Mouse (Mus musculus) inflammation-experienced regulatory T-cells, adult 6 months (primary cell): ENCODE results near the gene Rpl36. TPM values are rescaled to one million over a fixed set of nuclear protein-coding genes. Genes with fewer than 3 reads are reported as not detected.

ENCODE experiments used
- ATAC-seq: one replicate; pipeline ENCODE4 v1.8.0; 2017
- polyA plus RNA-seq, 3 experiments: library from polyadenylated mRNA; unstranded; fragments of 100-300 nt; shearing (Covaris generic); gene quantifications; one replicate each; pipeline ENCODE4 v1.2.1; 2017

Rpl36 gene
- 1,000 to 10,000 TPM; 2,478 to 5,003 (median 4,913) TPM for polyA plus RNA-seq

DNA sequence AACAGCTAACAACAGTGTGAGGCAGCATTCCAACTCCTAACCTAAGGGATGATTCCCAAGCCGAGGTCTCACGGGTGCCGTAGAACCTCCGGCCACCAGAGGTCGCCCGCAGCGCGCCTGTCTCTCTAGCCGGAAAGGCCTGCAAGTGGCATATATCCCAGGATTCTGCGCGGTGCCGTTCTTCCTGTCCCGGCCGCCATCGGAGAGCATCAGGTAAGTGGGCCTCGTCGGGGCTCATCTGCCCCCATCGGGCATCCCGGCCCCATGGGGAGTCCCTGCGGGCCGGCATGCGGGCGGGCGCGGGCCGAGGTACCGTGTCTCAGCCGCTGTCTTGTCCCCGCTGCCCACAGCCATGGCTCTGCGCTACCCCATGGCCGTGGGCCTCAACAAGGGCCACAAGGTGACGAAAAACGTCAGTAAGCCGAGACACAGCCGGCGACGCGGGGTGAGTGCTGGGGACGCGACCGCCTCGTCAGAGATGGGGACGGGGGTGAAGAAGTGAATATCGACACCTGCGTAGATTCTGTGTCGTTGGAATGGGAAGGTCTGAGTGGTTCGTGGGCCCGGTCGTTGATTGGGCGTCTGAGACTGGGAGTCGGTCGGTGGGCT lies at the start of gene Rpl36:
Rpl36 (plus strand) TSS at position 181 of the 609 bp plus-strand sequence.
- ATAC-seq, result peak; percentile 72

DNA sequence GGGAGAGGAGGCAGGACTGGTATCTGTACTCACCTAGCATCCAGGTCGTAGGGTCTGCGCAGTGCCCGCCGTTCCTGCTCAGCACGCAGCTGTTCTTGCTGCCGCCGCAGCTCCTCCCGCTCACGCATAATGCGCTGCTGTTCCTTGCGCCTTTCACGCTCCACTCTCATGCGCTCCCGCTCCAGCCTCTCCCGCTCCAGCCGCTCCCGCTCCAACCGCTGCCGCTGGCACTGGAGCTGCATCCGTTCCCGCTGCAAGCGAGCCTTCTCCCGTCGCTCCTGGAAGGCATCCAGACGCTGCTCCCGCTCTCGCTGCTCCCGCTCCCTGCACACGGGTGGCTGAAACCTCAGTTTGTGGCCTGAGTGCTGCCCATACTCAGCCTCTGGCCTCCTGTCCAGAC lies 46.9 kb upstream of the Rpl36 start:
- ATAC-seq, result no peak

DNA sequence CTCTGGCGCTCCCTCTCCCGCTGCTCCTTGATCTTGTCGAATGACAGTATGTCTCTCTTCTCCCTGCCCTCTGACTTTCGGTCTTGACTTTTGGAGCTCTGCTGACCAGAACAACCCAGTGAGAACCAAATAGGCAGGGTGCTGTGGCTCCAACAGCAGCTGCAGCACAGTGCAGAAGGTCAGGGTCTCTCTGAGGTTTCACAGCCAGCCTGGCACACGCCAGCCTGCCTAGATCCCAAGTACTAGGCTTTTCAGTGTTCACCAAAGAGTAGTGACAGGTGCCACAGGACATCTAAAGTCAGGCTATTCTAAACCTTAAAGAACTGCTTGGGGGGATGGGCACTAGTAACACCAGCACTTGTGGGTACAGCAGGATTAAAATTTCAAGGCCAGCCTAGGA lies 46.3 kb upstream of the Rpl36 start:
- no peak for ATAC-seq

GRCm38 (mm10) chr17:56567370-56567769 lies 45.8 kb upstream of the Rpl36 start:
- ATAC-seq, result no peak

GRCm38 (mm10) chr17:56570287-56570686 lies 42.9 kb upstream of the Rpl36 start:
- no peak for ATAC-seq

DNA sequence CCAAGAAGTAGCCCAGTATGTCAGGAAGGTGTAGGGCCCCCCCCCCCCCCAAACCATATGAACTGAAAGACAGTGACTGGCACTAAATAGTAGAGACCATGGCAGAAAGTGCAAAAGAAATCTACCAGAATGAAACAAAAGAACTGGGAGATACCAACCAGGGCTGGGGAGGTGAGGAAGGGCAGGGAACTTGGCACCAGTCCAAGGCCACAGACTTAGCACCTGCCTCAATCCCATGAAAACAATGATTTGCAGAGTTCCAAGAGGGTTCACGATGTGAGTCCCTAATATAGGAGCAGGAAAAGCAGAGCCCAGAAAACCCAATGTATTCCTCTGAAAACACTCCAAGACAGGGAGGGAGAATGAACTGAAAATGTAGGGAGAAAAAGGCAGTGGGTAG lies 41.1 kb upstream of the Rpl36 start:
- no peak for ATAC-seq

DNA sequence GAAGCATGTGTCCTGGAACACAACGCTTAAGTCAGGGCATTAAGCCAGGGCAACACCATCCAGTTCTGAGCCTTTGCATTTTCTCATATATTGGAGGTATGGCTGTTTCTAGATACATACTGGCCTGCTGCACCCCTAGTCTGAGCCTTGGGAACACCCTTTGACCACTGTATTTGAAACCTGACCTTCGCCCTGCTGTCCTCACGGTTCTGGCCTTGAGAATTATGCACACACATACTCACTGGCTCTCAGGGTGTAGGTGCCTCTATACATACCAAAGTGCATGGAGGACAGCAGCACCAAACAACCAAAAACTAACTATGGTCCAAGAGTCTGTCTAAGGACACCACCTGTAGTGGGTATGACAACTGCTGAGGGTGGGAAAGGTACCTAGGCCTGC lies 40.3 kb upstream of the Rpl36 start:
- ATAC-seq, result no peak

DNA sequence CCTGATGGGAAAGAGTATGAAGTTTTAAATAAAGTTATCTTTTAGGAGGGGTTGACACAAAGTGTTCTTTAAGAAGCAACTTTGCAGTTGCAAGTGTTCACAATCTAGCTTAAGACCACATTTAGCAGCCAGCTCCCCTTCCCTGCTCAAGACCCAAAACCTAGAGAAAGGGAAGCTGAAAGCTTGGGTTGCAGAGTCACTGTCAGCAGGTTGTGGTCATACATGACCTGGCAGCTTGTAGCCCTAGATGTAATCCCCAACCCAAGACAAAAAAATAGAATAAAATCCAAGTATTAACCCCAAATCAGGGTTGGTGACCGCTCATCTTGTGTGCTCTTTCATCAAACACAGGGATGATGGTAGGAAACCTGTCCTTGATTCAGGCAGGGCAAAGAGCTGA lies 30.1 kb upstream of the Rpl36 start:
- no peak for ATAC-seq

GRCm38 (mm10) chr17:56583611-56584256 lies 29.5 kb upstream of the Rpl36 start:
- no peak for ATAC-seq

DNA sequence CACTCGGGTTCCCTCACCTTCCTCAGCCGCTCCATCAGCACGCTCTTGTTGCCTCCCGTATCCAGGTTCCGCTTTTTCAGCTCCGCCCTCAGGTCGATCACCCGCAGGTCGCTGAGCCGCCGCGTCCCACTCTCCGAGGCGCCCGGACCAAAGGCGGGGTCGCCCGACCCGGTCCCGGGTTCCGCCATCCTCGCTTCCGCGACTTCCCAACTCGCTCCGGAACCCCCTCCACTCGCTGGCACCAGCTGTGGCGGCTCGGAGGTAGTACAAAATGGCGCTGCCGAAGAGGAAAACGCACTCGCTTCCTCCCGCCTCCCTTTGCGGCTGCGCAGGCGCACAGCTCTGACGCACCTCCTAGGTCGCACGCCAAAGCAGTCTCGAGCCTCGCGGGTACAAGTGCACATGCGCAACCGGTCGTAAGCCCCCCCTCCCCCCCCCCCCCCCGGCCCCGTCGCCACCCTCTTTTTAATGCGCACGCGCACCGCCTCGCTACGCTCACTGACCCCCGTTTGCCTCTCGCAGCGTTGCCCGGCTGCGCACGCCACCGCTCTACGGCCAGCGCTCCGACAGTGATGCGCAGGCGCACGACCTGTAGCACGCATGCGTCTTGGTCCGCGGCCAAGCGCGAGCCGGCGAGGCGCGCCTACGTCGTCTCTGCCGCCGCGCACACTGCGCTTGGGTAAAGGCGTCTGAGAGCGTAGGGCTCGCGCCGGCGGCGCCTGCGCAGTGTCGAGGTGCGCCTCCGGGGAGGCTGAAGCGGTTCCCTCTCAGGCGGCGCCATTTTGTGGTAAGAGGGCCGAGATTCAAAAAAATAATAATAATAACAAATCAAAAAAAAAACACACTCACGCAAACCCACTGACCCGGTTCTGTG lies 28.7 kb upstream of the Rpl36 start, which contains the start of the genes Safb2 and Safb:
Safb2 (minus strand) TSS at position 329 of the 874 bp plus-strand sequence.
Safb (plus strand) TSS at position 569 of the 874 bp plus-strand sequence.
- ATAC-seq, result peak; percentile 79

DNA sequence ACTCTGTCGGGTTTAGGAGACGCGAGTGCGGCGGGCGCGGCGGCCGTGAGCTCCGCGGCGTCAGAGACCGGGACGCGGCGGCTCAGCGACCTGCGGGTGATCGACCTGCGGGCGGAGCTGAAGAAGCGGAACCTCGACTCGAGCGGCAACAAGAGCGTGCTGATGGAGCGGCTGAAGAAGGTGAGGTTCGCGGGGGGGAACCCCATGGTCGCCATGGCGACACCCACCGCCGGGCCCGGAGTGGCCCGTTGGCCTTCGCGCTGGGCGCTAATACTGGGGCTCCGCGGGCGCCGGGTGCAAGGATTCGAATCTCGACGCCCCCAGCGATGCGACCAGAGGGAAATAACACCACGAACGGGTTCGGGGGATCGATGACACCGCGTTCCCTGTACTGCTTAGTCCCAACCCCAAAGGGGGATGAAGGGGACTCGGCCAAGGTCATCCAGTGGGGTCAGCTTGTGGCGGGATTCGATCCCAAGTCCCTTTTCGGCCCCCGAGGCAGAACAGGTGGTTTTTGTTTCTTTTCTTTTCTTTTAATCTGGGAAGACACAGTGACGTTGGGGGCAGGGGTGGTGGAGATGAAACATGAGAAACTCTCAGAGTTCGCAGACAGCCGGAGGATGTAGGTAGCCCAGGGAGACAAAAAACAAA lies 27.9 kb upstream of the Rpl36 start:
- ATAC-seq, result peak; percentile 22

GRCm38 (mm10) chr17:56587773-56588172 lies 25.4 kb upstream of the Rpl36 start:
- no peak for ATAC-seq

DNA sequence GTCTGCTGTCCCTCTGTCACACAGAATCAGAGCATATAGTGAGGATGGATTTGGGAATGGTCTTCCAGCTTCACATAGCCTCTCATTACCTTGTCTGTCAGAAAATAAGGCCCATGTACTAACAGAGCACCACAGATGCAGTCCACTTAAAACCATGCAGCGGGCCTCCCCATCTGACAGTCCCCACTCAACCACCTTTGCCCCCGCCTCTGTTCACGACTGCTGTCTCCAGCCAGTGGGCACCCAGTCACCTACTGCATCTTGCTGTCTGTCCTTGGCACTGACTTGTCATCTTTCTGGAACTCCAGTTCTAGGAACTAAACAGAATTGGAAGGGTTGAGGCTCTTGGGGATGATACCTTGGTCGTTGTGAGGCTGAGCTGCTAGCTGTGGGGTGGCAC lies 24.3 kb upstream of the Rpl36 start:
- ATAC-seq, result no peak

DNA sequence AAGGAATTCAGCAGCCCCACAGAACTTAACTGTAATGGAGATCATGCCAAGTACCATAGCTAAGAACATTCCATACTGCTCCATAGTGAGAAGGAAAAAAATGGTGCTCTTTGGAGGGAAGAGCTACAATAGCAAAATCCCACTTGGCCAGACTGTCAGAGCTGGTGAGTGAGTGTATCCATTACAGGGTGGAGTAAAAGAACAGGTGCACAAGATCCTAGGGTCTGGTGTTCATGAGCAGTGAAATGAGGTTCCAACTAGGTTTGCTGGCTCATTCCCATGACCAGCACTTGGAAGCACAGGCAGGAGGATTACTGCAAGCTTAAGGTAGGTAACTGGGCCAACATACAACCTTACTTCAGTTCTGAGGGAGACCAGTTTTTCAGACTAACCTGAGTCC lies 20.7 kb upstream of the Rpl36 start:
- ATAC-seq, result no peak

GRCm38 (mm10) chr17:56593527-56594271 lies 19.5 kb upstream of the Rpl36 start:
- ATAC-seq, result no peak

- ATAC-seq, result no peak
Measured at GRCm38 (mm10) chr17:56603186-56604069, 9.8 kb upstream of the Rpl36 start.

GRCm38 (mm10) chr17:56604070-56604380 lies 9.2 kb upstream of the Rpl36 start:
- ATAC-seq, result no peak

GRCm38 (mm10) chr17:56604422-56604821 lies 8.8 kb upstream of the Rpl36 start:
- no peak for ATAC-seq

DNA sequence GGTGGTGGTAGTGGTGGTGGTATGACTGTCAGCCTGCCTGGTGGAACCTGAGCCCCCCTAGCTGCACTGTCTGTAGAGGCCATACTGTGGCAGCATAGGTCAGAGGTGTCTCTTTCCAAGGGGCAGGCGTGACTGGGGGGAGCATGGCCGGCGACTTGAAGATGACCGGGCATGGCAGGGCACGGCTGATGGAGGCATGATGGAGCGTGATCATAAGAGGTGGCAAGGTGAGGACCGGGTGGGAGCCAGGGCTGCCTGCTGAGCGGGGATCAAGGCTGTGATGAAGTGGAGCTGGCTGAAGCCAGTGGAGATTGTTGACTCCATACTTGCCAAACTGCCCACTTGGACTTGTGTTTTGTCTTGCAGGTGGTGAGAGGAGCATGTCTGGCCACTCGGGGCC lies 7.8 kb upstream of the Rpl36 start:
- ATAC-seq, result no peak

DNA sequence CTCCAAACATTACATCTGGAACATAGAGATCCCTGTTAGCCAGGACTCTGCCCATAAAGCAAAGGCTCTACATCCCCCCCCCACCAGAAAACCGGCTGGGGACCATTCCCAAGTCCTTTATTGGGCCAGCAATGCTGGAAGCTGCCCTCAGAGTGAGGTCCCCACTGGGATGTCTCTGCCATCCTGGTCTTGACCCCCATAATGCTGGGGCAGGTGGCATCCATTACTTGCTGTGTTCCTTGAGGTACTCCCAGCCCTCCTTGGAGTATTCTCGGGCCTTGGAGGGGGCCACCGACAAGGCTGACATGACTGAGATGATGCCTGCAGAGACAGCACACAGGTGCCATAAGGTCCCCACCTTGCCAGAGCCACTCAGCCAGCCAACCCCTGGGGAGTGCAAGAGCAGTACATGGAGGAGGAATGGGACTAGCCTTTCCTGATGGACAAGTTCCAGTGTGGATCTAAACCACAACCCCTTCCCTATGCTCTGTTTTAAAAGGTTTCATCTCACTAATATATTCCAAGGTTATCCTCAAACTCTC lies 5.6 kb upstream of the Rpl36 start:
- no peak for ATAC-seq

DNA sequence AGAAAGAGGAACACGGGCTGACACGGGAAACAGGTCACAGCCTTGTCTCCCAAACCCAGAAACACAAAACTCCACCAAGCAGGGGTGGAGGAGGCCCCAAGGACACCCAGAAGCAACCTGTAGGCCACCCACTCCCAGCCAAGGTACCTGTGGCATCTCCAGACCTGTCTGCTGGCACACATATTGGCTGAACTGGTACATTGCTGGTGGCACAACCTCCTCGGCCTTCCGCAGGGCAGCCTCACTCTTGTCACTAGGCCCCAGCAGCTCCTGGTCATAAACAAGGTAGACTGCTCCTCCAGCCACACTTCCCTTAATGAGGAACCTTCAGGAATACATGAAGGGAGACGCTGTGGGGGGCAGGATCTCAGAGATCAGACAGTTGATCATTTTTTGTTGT lies 4.5 kb upstream of the Rpl36 start:
- ATAC-seq, result no peak
